In the genomic region with DNA sequence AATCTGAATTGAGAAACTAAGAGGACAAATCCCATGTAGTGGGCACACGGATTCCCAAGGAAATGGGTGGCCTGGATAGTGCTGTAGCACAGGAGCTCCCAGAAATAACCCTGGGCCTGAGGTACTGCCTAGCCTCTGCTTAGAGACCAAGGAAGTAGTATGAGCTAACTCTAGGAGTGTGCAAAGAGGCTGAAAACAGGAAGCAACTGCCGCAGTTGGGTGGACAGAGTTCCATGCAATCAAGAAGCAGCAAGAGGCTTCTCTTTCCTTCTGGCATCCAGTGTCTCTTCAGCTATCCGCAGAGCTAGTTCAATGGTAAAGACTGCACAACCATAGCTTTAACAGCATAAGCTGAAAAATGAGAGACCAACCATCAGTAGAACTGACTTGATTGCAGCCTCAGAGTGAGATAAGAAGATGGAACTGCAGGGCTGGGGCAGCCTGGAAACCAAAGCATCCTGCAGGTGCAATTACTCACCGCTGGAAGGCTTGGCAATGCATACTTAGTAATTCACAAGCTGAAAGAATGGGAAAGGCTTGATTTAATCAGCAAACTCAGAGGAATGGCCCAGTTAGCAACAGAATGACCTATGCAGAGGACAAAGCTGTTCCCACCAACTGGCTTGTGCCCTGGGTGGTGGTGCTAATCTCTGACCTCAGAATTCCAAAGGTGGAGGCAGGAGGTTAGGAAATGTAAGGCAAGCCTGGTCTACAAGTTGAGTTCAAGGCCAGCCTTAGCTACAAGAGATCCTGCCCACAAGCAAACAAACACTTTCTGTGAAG, we compare ENCODE assay signal across 17 mouse cellular contexts. TPM values are rescaled to one million over a fixed set of nuclear protein-coding genes. Genes with fewer than 3 reads are reported as not detected.
DNase-seq lines count a peak whose midpoint lies in the region; ATAC-seq and TF ChIP-seq lines count a peak whose summit lies in the region.
"Had no signal": no experiment of that assay in that cellular context is flagged by ENCODE, and none has a peak within 500 bp of the region (broad histone marks: within the 10 kb centered on the region; RNA-seq: fewer than 3 reads in every experiment).

No protein-coding gene starts in this region.

- no peaks in the 10 kb centered on the region for H3K4me1 ChIP-seq in midbrain, embryonic 11.5 days (ENCODE audit: control insufficient read depth, insufficient read depth, low read length)
- H3K4me1 ChIP-seq in midbrain, embryonic 15.5 days, result no peaks in the 10 kb centered on the region
- H3K4me1 ChIP-seq in forebrain, embryonic 10.5 days, result no peaks in the 10 kb centered on the region
- H3K4me1 ChIP-seq: forebrain, embryonic 15.5 days; hindbrain, embryonic 15.5 days; limb, embryonic 12.5 days had no signal

- no peak overlapping the region for H3K9ac ChIP-seq in midbrain, embryonic 11.5 days (ENCODE audit: low read length)
- H3K9ac ChIP-seq in midbrain, embryonic 15.5 days, result no peak overlapping the region
- H3K9ac ChIP-seq: forebrain, embryonic 15.5 days; hindbrain, embryonic 15.5 days; limb, embryonic 12.5 days had no signal

- no peaks in the 10 kb centered on the region for H3K9me3 ChIP-seq in midbrain, embryonic 11.5 days (ENCODE audit: control insufficient read depth, low read length)
- no peaks in the 10 kb centered on the region for H3K9me3 ChIP-seq in midbrain, embryonic 15.5 days
- peaks cover 9% of the 10 kb centered on the region; the same call in 1 of the 2 replicates for H3K9me3 ChIP-seq in forebrain, embryonic 10.5 days
- H3K9me3 ChIP-seq: forebrain, embryonic 15.5 days; hindbrain, embryonic 15.5 days; limb, embryonic 12.5 days had no signal

- POLR2A ChIA-PET in Patski (lab: Charles Lee), result no interaction called here

- ATAC-seq in midbrain, embryonic 11.5 days (ENCODE audit: low FRiP score), result no peak
- no peak for ATAC-seq in midbrain, embryonic 15.5 days (replicated peaks)
- peak; percentile 21 for ATAC-seq in Patski
- ATAC-seq: forebrain, embryonic 15.5 days had no signal

- peak; percentile 76 for DNase-seq in midbrain, embryonic 11.5 days (ENCODE audit: low spot score, missing footprints)
- no peak for DNase-seq in Patski (ENCODE audit: low read depth, low spot score)
- DNase-seq in induced T-regulatory cell, adult 2 months (ENCODE audit: low read depth), result peak; percentile 32
- no peak for DNase-seq in forebrain, embryonic 10.5 days (ENCODE audit: extremely low spot score, low spot score)
- DNase-seq in adrenal gland, postnatal 36 days, result no peak
- no peak for DNase-seq in left cerebral cortex, postnatal 10 days (ENCODE audit: extremely low spot score in 1 of 2, low spot score in 2 of 2)
- DNase-seq: adrenal gland, adult 2 months; cerebellum, adult 9-10 months; gastrocnemius, adult 2 months; kidney, adult 2 months; lung, adult 18-20 months; right cerebral cortex, adult 18-20 months had no signal

- in situ Hi-C loops in Patski (cut with MboI; ENCODE audit: low pct_unique_long_range_greater_than_20kb), result no loop called here

- intact Hi-C loops in left cerebral cortex, postnatal 10 days (cut with DNase I), result no loop called here

- CTCF ChIA-PET in Patski (lab: Charles Lee), result no interaction called here

- H3K4me3 ChIP-seq in midbrain, embryonic 11.5 days (ENCODE audit: low read depth, low read length), result no peak overlapping the region
- no peak overlapping the region for H3K4me3 ChIP-seq in midbrain, embryonic 15.5 days
- no peak overlapping the region for H3K4me3 ChIP-seq in forebrain, embryonic 10.5 days
- H3K4me3 ChIP-seq: forebrain, embryonic 15.5 days; gastrocnemius, adult 2 months; heart, adult 2 months; hindbrain, embryonic 15.5 days; limb, embryonic 12.5 days had no signal

- H3K4me2 ChIP-seq in midbrain, embryonic 11.5 days, result no peak overlapping the region
- no peak overlapping the region for H3K4me2 ChIP-seq in midbrain, embryonic 15.5 days
- H3K4me2 ChIP-seq: forebrain, embryonic 15.5 days; hindbrain, embryonic 15.5 days; limb, embryonic 12.5 days had no signal

- no peak for TF ChIP-seq CTCF in Patski (IDR thresholded peaks at IDR 0.05)

- WGBS in midbrain, embryonic 11.5 days, result 92% methylated on average over 4 of the region's 4 CpGs
- WGBS in midbrain, embryonic 15.5 days, result 83% methylated on average over 4 of the region's 4 CpGs
- 83% methylated on average over 4 of the region's 4 CpGs for WGBS in forebrain, embryonic 10.5 days

- no peak overlapping the region for H3K27ac ChIP-seq in midbrain, embryonic 11.5 days (ENCODE audit: low read depth, low read length)
- no peak overlapping the region for H3K27ac ChIP-seq in midbrain, embryonic 15.5 days
- no peak overlapping the region for H3K27ac ChIP-seq in forebrain, embryonic 10.5 days
- H3K27ac ChIP-seq: forebrain, embryonic 15.5 days; gastrocnemius, adult 2 months; heart, adult 2 months; hindbrain, embryonic 15.5 days; limb, embryonic 12.5 days had no signal

- H3K36me3 ChIP-seq in midbrain, embryonic 11.5 days (ENCODE audit: control insufficient read depth, insufficient read depth, low read length), result no peaks in the 10 kb centered on the region
- no peaks in the 10 kb centered on the region for H3K36me3 ChIP-seq in midbrain, embryonic 15.5 days (replicated peaks)
- H3K36me3 ChIP-seq in forebrain, embryonic 10.5 days (replicated peaks), result no peaks in the 10 kb centered on the region
- H3K36me3 ChIP-seq: forebrain, embryonic 15.5 days; hindbrain, embryonic 15.5 days; limb, embryonic 12.5 days had no signal

- no peaks in the 10 kb centered on the region for H3K27me3 ChIP-seq in midbrain, embryonic 11.5 days (ENCODE audit: control insufficient read depth, insufficient read depth, low read length)
- no peaks in the 10 kb centered on the region for H3K27me3 ChIP-seq in midbrain, embryonic 15.5 days (replicated peaks)
- no peaks in the 10 kb centered on the region for H3K27me3 ChIP-seq in Patski
- no peaks in the 10 kb centered on the region for H3K27me3 ChIP-seq in forebrain, embryonic 10.5 days (ENCODE audit: poor library complexity, severe bottlenecking)
- H3K27me3 ChIP-seq: forebrain, embryonic 15.5 days; hindbrain, embryonic 15.5 days; limb, embryonic 12.5 days had no signal

RNA-seq across cellular contexts. Expression of a gene that starts 6.3 kb away (rescaled TPM):
- polyA plus RNA-seq in midbrain, embryonic 11.5 days (2014; fragmentation: Nextera tagmentation; extraction: Ambion mirVana), result 79.1 and 82.5 TPM in 2 replicates
- polyA plus RNA-seq in midbrain, embryonic 15.5 days (2015; fragmentation: Nextera tagmentation; extraction: Ambion mirVana), result 50.0 and 51.1 TPM in 2 replicates
- 107 TPM for polyA plus RNA-seq in Patski (2021)
- polyA plus RNA-seq in forebrain, embryonic 10.5 days (2016; fragmentation: Nextera tagmentation; extraction: Ambion mirVana), result 76.2 and 80.0 TPM in 2 replicates
- 100 to 1,000 TPM; 146 to 162 TPM for total RNA-seq in adrenal gland, postnatal 36 days (2021)
- total RNA-seq in left cerebral cortex, postnatal 10 days (2021), result 100 to 1,000 TPM; 149 to 193 TPM

Comparison
In these comparisons a context has a peak if more than half of its experiments do, and no peak if none do; other contexts are left out.
1. DNase-seq: peak in midbrain, embryonic 11.5 days (single experiment) and induced T-regulatory cell, adult 2 months (single experiment); none in Patski (single experiment), forebrain, embryonic 10.5 days (single experiment), adrenal gland, postnatal 36 days (0 of 2) and left cerebral cortex, postnatal 10 days (0 of 2).